Mouse (Mus musculus): ENCODE data around the gene Pard6b.
"Not testable (repeated sequence)": the region's sequence is repeated elsewhere in the genome, so short reads cannot be mapped to it uniquely, and the experiment has no call there.

DNA sequence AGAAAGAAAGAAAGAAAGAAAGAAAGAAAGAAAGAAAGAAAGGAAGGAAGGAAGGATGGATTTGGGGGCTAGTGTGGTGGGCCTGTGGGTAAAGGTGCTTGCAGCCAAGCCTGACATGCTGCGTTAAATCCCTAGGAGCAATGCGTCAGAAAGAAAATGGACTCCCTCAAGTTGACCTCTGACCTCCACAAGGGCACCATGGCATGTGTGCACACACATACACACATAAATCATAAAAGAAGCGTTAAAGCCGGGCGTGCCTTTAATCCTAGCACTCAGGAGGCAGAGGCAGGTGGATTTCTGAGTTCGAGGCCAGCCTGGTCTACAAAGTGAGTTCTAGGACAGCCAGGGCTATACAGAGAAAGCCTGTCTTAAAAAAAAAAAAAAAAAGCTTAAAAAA, 27.1 kb downstream of the Pard6b start:
- not testable (repeated sequence) for TF ChIP-seq POLR2A (IDR thresholded peaks at IDR 0.05; ENCODE audit: insufficient read depth, low read length); CTCF (IDR thresholded peaks at IDR 0.05; ENCODE audit: low read depth, low read length); EP300 (IDR thresholded peaks at IDR 0.05; ENCODE audit: insufficient read depth, low read depth, low read length)
